Mouse (Mus musculus) spleen, adult 10 weeks (tissue): Measurements from ENCODE around the gene Ang2. TPM values are rescaled to one million over a fixed set of nuclear protein-coding genes. Genes with fewer than 3 reads are reported as not detected.

ENCODE experiments used
- polyA plus RNA-seq: library from polyadenylated mRNA; stranded (reverse); fragments of 350-450 nt; fragmentation: Illumina TruSeq; extraction: RNeasy Lipid Tissue Mini Kit (QIAGEN cat#74804); gene quantifications from one replicate; pipeline ENCODE4 v1.2.3, GENCODE M21; 2015; ENCODE audit warnings: low replicate concordance; ENCODE audit not compliant: insufficient read depth

The Ang2 gene
- polyA plus RNA-seq: not detected

GRCm38 (mm10) chr14:51199098-51200023 is at the start of gene Ang2:
Gene Ang2, minus strand, starts transcription at chr14:51199148.

GRCm38 (mm10) chr14:51203115-51203514 is 4.2 kb upstream of the Ang2 start, which contains the start of gene Ear14:
Gene Ear14, plus strand, starts transcription at chr14:51203391.

GRCm38 (mm10) chr14:51161976-51162375 is 37.0 kb downstream of the Ang2 start, which contains the start of gene Rnase2b:
Gene Rnase2b, plus strand, starts transcription at chr14:51162260.

GRCm38 (mm10) chr14:51146685-51147084 is 52.3 kb downstream of the Ang2 start, which contains the start of gene Rnase1:
Gene Rnase1, minus strand, starts transcription at chr14:51146785.

Other genes starting within 250 kb of the Ang2 start
- gene Pnp2, start 243.2 kb downstream of the Ang2 start, polyA plus RNA-seq: 4.6 TPM
- 0.26 TPM for gene Rnase10, start 191.4 kb downstream of the Ang2 start, polyA plus RNA-seq
- not detected for gene Rnase9, start 157.3 kb downstream of the Ang2 start, polyA plus RNA-seq
- gene Rnase11, start 149.0 kb downstream of the Ang2 start, polyA plus RNA-seq: not detected
- 4.4 TPM for gene Rnase12, start 141.5 kb downstream of the Ang2 start, polyA plus RNA-seq
- gene Olfr750, start 124.7 kb downstream of the Ang2 start, polyA plus RNA-seq: not detected
- gene Rnase4, start 108.1 kb downstream of the Ang2 start, polyA plus RNA-seq: 32.5 TPM
- gene Ang, start 108.0 kb downstream of the Ang2 start, polyA plus RNA-seq: 5.4 TPM
- gene Eddm3b, start 84.7 kb downstream of the Ang2 start, polyA plus RNA-seq: not detected
- 227 TPM for gene Rnase6, start 75.2 kb downstream of the Ang2 start, polyA plus RNA-seq
- gene Rnase1, start 52.4 kb downstream of the Ang2 start, polyA plus RNA-seq: 7.4 TPM
- not detected for gene Rnase2b, start 36.9 kb downstream of the Ang2 start, polyA plus RNA-seq
- not detected for gene Ear14, start 4.2 kb upstream of the Ang2 start, polyA plus RNA-seq
- not detected for gene Rnase2a, start 57.0 kb upstream of the Ang2 start, polyA plus RNA-seq
- not detected for gene Gm7247, start 162.6 kb upstream of the Ang2 start, polyA plus RNA-seq
- not detected for gene Vmn2r88, start 211.7 kb upstream of the Ang2 start, polyA plus RNA-seq